8 mouse cellular contexts compared by ENCODE assay signal in genomic region chr9:41950109-41950990, GRCm38 (mm10).
DNase-seq lines count a peak whose midpoint lies in the region; ATAC-seq and TF ChIP-seq lines count a peak whose summit lies in the region.

No protein-coding gene starts in this region.

- H3K4me2 ChIP-seq in hindbrain, embryonic 14.5 days (replicated peaks) = peak overlapping the region; percentile 62

- peak overlapping the region; percentile 57 to 64 for H3K4me3 ChIP-seq in ES-E14 (ENCODE audit: insufficient read depth in 1 of 2, low read depth in 1 of 2, low read length in 2 of 2, poor library complexity in 1 of 2, severe bottlenecking in 1 of 2)
- peak overlapping the region; percentile 34 for H3K4me3 ChIP-seq in hindbrain, embryonic 14.5 days (replicated peaks; ENCODE audit: low read length)

- no peaks in the 10 kb centered on the region for H3K36me3 ChIP-seq in ES-E14 (ENCODE audit: control insufficient read depth, insufficient read depth, low read length, poor library complexity, severe bottlenecking)
- no peaks in the 10 kb centered on the region for H3K36me3 ChIP-seq in hindbrain, embryonic 14.5 days (replicated peaks; ENCODE audit: control insufficient read depth, insufficient read depth)

- in situ Hi-C loops in ES-E14 (cut with MboI; ENCODE audit: low sequenced_read_pairs in 2 of 2, unreplicated experiment in 2 of 2) = loop anchor here (5.0 to 25.0 kb wide), 2 partner anchors 713 to 723 kb away; no protein-coding TSS in a partner anchor

- H3K4me1 ChIP-seq in ES-E14 (ENCODE audit: control insufficient read depth in 2 of 2, insufficient read depth in 2 of 2, low read length in 2 of 2, poor library complexity in 1 of 2) = peaks cover 0 to 7% of the 10 kb centered on the region in 2 experiments; a peak in 2 of 4 replicates
- peaks cover 40% of the 10 kb centered on the region for H3K4me1 ChIP-seq in hindbrain, embryonic 14.5 days (replicated peaks; ENCODE audit: control insufficient read depth, insufficient read depth, low read length)

- H3K27ac ChIP-seq in ES-E14 (ENCODE audit: insufficient read depth, low read depth, low read length, poor library complexity, severe bottlenecking) = no peak overlapping the region
- peak overlapping the region; percentile 97 for H3K27ac ChIP-seq in hindbrain, embryonic 14.5 days

- no peaks in the 10 kb centered on the region for H3K27me3 ChIP-seq in hindbrain, embryonic 14.5 days (ENCODE audit: control insufficient read depth, insufficient read depth, low read length)

- 3% methylated on average over 34 of the region's 34 CpGs for WGBS in hindbrain, embryonic 14.5 days

- peak overlapping the region; percentile 49; the same call in 1 of the 2 replicates for H3K9ac ChIP-seq in ES-E14 (ENCODE audit: insufficient read depth, low read depth, low read length, poor library complexity, severe bottlenecking)
- H3K9ac ChIP-seq in hindbrain, embryonic 14.5 days = peak overlapping the region; percentile 71

- DNase-seq in ES-E14 (ENCODE audit: low read depth, low spot score) = no peak
- peak; percentile 86 for DNase-seq in cerebellum, postnatal 14 days
- DNase-seq in frontal cortex, postnatal 36 days (ENCODE audit: low spot score in 2 of 2) = peak; percentile 80 to 91
- DNase-seq in hindbrain, embryonic 14.5 days (ENCODE audit: low spot score) = peak; percentile 88
- DNase-seq in layer of hippocampus, postnatal 25 days (ENCODE audit: extremely low spot score in 1 of 2, low spot score in 1 of 2) = peak; percentile 76 to 82
- DNase-seq in lung, postnatal 14 days = peak; percentile 91
- DNase-seq in ovary, postnatal 14 days (ENCODE audit: low spot score) = peak; percentile 88
- peak; percentile 51 to 74 for DNase-seq in thymus, postnatal 10 days (ENCODE audit: low spot score in 2 of 2)

- peak; percentile 76 for ATAC-seq in hindbrain, embryonic 14.5 days (ENCODE audit: low FRiP score)

- no peaks in the 10 kb centered on the region for H3K9me3 ChIP-seq in ES-E14 (ENCODE audit: control insufficient read depth, insufficient read depth, low read depth, low read length)
- no peaks in the 10 kb centered on the region for H3K9me3 ChIP-seq in hindbrain, embryonic 14.5 days (ENCODE audit: control insufficient read depth, low read length)

TF ChIP-seq in ES-E14, 5 proteins besides CTCF, POLR2A, EP300 and RAD21:
- TF ChIP-seq HCFC1 (IDR thresholded peaks at IDR 0.05; ENCODE audit: borderline replicate concordance, insufficient read depth, low read length) = no peak
- no peak for TF ChIP-seq CHD2 (IDR thresholded peaks at IDR 0.05; ENCODE audit: low read depth, low read length)
- TF ChIP-seq ZNF384 (IDR thresholded peaks at IDR 0.05; ENCODE audit: low read depth, low read length) = no peak
- TF ChIP-seq ZC3H11A (IDR thresholded peaks at IDR 0.05; ENCODE audit: borderline replicate concordance, low read depth, low read length) = peak; percentile 74; the same call in 1 of the 2 replicates
- TF ChIP-seq MAFK (IDR thresholded peaks at IDR 0.05; ENCODE audit: insufficient read depth, low read depth, low read length) = no peak
